Mouse (Mus musculus) kidney, postnatal 25 days (tissue): ENCODE measurements around the gene Clcn2.
"Not testable (repeated sequence)": the region's sequence is repeated elsewhere in the genome, so short reads cannot be mapped to it uniquely, and the experiment has no call there.

ENCODE experiments used
- DNase-seq, 2 experiments: peaks; one replicate each; pipeline ENCODE4 v3.0.0; 2021; ENCODE audit warnings: mixed read lengths in 2 of 2

Gene Clcn2

DNA sequence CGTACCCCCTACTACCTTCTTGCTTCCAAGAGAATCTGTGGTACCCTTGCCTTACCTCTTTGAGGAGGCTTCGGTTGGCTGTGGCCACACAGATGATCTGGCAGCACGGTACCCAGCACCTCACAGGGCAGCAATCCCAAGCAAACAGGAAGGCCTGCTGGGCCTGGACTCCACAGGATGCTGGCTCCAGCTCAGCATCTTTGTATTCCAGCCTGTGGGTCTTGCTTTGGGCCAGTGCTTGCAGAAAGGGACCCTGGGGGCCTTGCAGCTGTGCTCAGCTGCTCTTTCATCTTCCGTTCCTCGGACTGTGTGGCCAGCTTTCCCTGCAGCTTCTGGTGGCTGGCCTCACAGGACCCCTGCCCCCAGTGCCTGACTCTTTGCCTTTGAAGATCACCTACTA lies 17.5 kb downstream of the Clcn2 start:
- no peak for DNase-seq

- no peak for DNase-seq
Measured at GRCm38 (mm10) chr16:20699266-20699665, 18.3 kb downstream of the Clcn2 start.

- peak; percentile 90 to 94 for DNase-seq
Measured at GRCm38 (mm10) chr16:20695622-20696323, 21.8 kb downstream of the Clcn2 start.

DNA sequence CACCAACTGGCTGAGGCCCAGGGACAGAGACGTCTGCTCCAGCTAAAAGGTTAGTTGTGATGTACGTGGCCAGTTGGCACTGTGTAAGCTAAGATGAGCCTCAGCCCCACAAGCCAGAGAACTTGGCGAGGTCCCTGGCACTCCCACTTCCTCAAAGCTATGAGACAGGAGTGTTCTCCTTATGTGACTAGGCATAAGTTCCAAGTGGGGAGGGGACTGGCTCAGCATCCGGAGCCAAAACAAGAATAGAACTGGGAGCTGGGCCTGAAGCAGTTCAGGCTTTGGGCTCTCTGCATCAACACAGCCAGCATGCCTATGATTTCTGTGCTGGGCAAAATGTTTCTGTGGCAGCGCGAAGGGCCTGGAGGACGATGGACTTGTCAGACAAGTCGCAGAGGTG lies 22.8 kb downstream of the Clcn2 start:
- peak; percentile 22 to 68 for DNase-seq

DNA sequence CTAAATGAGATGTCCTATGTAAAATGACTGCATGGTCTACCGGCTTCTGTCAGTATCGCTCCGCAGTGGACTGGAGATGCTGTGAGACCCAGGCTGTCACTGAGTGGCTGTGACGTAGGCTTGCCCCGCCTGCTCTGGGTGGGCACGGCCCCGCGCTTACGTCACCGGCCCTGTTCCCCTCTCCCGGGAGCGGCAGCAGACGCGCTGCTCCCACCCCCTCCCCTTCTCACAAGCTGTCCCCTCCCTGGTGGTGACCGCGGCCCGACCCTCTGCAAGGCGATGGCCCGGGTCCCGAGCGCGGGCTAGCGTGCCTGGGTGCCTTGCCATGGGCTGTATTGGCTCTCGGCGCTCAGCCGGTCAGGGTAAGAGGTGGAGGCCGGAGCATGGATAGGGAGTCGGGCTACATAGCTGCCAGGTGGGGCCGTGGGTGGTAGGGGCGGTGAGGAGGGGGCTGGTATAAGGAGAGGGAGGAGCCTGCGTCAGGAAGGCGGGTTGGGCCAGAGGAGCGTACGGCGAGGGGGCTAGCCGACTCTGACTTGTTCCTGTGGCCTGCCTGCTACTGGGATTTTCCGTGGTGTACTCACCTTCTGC lies 24.3 kb downstream of the Clcn2 start, which contains the start of gene Fam131a:
TSS of gene Fam131a (plus strand) at position 131 of the 591 bp plus-strand sequence.
- DNase-seq, result peak; percentile 91 to 93

- DNase-seq, result no peak
Measured at GRCm38 (mm10) chr16:20692241-20692965, 25.1 kb downstream of the Clcn2 start.

GRCm38 (mm10) chr16:20691617-20692016 lies 25.9 kb downstream of the Clcn2 start:
- no peak for DNase-seq

- no peak for DNase-seq
Measured at GRCm38 (mm10) chr16:20690774-20691173, 26.8 kb downstream of the Clcn2 start.

GRCm38 (mm10) chr16:20677974-20678675 lies 39.4 kb downstream of the Clcn2 start:
- peak; percentile 87 to 92 for DNase-seq

GRCm38 (mm10) chr16:20677380-20677779 lies 40.2 kb downstream of the Clcn2 start:
- DNase-seq, result no peak

DNA sequence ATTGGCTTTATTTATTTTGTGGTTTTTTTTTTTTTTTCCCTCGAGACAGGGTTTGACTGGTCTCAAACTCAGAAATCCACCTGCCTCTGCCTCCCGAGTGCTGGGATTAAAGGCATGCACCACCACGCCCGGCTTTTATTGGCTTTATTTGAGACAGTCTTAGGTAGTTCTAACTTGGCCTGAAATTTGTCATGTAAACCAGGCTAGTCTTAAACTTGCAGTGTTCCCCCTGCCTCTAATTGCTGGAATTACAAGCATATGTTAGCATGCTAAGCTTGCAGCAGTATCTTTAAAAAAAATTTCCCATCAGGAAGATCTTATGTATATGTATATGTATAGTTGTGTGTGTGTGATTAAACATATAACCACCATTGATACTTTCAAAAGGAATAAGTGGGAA lies 40.8 kb downstream of the Clcn2 start:
- no peak for DNase-seq

GRCm38 (mm10) chr16:20675213-20675612 lies 42.3 kb downstream of the Clcn2 start:
- DNase-seq, result no peak

GRCm38 (mm10) chr16:20673706-20674303 lies 43.7 kb downstream of the Clcn2 start:
- peak; percentile 62 to 88 for DNase-seq

DNA sequence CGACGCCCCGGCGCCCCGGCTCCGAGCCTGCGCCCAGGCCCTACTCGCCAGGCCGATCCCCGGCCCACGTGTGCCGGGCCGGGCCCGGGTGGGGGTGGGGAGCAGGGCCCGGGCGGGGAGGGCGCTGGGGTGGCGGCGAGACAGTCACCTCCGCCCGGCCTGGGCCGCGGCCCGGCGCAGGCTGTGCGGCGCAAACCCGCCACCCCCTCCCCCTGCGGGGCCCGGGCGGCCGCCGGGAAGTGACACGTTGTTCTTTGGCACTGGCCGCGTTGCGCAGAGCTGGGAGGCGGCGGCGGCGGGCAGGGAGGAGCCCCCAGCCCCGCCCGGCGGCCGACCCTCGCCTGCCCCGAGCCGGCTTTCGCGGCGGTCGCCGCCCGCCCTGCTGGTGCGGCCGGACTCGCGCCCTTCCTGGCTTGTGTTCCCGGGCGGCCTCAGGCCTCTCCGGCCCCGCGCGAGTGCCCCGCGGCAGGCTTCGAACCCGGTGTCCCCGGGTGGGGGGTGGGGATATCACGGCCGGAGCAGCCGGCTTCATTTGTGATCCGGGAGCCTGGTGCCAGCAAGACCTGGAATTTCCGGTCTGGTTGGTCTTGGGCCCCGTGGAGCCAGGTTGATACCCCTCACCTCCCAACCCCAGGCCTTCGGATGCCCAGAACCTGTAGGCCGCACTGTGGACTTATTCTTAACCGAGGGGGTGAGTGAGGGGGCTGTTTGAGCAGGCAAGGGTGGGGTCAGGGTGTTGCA lies 44.4 kb downstream of the Clcn2 start:
- peak; percentile 55 to 86 for DNase-seq

GRCm38 (mm10) chr16:20672500-20672902 lies 45.0 kb downstream of the Clcn2 start:
- peak; percentile 98 for DNase-seq

DNA sequence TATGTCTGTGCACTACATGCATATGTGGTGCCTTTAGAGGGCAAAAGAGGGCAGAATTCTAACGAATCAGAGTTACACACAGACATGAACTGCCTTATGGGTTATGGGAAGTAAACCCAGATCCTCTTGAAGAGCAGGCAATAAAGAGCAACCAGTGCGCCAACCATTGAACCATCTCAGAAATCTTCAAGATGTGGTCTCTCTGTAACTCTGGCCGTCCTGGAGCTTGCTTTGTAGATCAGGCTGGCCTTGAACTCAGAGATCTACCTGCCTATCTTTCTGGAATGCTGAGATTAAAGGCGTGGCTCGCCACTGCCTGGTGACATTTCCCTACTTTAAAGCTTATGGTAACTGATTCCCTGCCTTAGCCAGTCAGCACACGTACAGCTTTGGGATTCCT lies 45.7 kb downstream of the Clcn2 start:
- DNase-seq, result no peak

- no peak for DNase-seq
Measured at GRCm38 (mm10) chr16:20670291-20670690, 47.3 kb downstream of the Clcn2 start.

DNA sequence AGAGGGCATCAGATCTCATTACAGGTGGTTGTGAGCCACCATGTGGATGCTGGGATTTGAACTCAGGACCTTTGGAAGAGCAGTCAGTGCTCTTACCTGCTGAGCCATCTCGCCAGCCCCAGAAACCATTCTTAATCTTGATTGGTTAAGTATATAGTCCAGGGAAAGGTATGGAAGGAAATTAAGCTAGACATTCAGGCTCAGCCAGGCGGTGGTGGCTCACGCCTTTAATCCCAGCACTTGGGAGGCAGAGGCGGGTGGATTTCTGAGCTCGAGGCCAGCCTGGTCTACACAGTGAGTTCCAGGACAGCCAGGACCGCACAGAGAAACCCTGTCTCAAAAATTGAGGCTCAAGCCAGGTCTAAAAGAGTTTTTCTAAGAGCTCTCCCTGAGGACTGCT lies 49.5 kb downstream of the Clcn2 start, which contains the start of gene Eif4g1:
TSS of gene Eif4g1 (plus strand) at position 301 of the 400 bp plus-strand sequence.
- DNase-seq, result not testable (repeated sequence)

GRCm38 (mm10) chr16:20657661-20658060 lies 59.9 kb downstream of the Clcn2 start:
- no peak for DNase-seq

DNA sequence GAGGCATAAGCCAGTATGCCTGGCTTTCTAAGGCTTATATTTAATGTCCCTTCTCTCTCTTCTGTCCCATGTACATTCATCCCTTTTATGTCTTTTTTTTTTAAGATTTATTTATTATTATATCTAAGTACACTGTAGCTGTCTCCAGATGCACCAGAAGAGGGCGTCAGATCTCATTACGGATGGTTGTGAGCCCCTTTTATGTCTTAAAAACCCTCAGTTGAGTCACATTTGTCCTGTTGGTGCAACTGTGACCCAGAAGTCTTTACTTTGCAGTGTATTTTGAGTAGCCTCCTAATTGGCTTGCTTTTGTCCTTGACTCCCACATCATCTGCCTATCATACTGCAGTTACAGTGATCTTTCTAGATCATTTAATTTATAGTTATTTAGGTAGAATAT lies 64.2 kb downstream of the Clcn2 start:
- no peak for DNase-seq
